Mouse (Mus musculus) E14TG2a.4 (cell line): ENCODE measurements around the gene Nagpa.

Source experiments
- CTCF ChIP-seq: conservative IDR thresholded peaks from 2 replicates; pipeline ENCODE4 v1.5.1; 2014; ENCODE audit warnings: low read length
- NANOG ChIP-seq: IDR thresholded peaks from 2 replicates; pipeline ENCODE4 v1.6.1; 2014; ENCODE audit warnings: borderline replicate concordance, low read length, mixed read lengths
- POU5F1 ChIP-seq: IDR thresholded peaks from 2 replicates; pipeline ENCODE4 v1.6.1; 2014; ENCODE audit warnings: low read length, borderline replicate concordance

GRCm38 (mm10) chr16:5157113-5157512, 46.7 kb downstream of the Nagpa start:
- TF ChIP-seq CTCF (no peak), NANOG (no peak), POU5F1 (no peak)
